Mouse (Mus musculus): Measurements from ENCODE around the gene Flt3.
A peak's percentile ranks its signal among the peaks of the same experiment; 100 is the strongest.

- TF ChIP-seq CTCF (IDR thresholded peaks at IDR 0.05; ENCODE audit: extremely low read depth, insufficient read depth, low read length): peak; percentile 60
- no peak for TF ChIP-seq POLR2A (IDR thresholded peaks at IDR 0.05; ENCODE audit: extremely low read depth, insufficient read depth, low read length)
These were observed 2.2 kb upstream of the Flt3 start for GRCm38 (mm10) chr5:147402505-147402904.

Measured in cortical plate, adult 2 months (tissue).